Mouse (Mus musculus): ENCODE results near the gene Nxnl1.

- TF ChIP-seq CTCF (IDR thresholded peaks at IDR 0.05; ENCODE audit: control insufficient read depth, insufficient read depth, low read length), result no peak
- no peak for TF ChIP-seq POLR2A (IDR thresholded peaks at IDR 0.05; ENCODE audit: borderline replicate concordance, control insufficient read depth, low read depth, low read length)
Observed at GRCm38 (mm10) chr8:71528362-71529073, 37.9 kb downstream of the Nxnl1 start.

Measured in bone marrow, adult 2 months (tissue).